In the genomic region with DNA sequence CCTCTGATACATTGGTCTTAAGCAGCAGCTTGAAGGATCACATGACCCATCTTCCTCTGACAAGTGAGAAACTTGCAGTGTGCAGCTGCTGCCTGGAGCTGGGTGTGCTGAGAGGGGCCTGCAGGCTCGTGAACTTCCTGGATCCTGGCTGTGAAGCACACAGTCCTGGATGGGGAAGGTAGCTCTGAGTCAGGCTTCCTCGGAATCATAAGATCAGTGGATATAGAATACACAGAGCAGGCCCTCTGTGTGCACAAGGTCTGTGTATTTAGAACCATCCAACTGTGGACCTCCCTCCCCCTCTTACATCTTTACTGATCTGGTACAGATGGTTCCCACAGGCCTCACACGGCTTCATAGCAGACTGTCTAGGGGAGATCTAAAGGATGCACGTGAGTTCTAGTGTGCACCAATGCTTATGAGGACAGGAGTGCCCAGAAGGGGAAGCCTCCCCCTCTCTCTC, we compare ENCODE assay signal across 8 mouse cellular contexts.
DNase-seq lines count a peak whose midpoint lies in the region; ATAC-seq and TF ChIP-seq lines count a peak whose summit lies in the region.

No protein-coding gene starts in this region.

- H3K9me3 ChIP-seq in hindbrain, embryonic 11.5 days (ENCODE audit: control insufficient read depth, low read length): no peaks in the 10 kb centered on the region
- no peaks in the 10 kb centered on the region for H3K9me3 ChIP-seq in midbrain, postnatal 0 days (ENCODE audit: low read length)

- no peak overlapping the region for H3K4me2 ChIP-seq in hindbrain, embryonic 11.5 days (replicated peaks; ENCODE audit: low read depth, low read length)
- no peak overlapping the region for H3K4me2 ChIP-seq in midbrain, postnatal 0 days (ENCODE audit: low read depth, low read length, poor library complexity, severe bottlenecking)

- peak overlapping the region; percentile 74 for H3K27ac ChIP-seq in hindbrain, embryonic 11.5 days (ENCODE audit: low read depth, low read length)
- H3K27ac ChIP-seq in midbrain, postnatal 0 days (ENCODE audit: low read depth, low read length): no peak overlapping the region

- peak; percentile 84 for ATAC-seq in frontal cortex, adult (ENCODE audit: low TSS enrichment)
- ATAC-seq in hindbrain, embryonic 11.5 days (ENCODE audit: low FRiP score): peak; percentile 53
- 0 out of 2 replicates have a peak, but pooled peaks have one; percentile 54 for ATAC-seq in midbrain, postnatal 0 days (ENCODE audit: low FRiP score)

- no peaks in the 10 kb centered on the region for H3K36me3 ChIP-seq in hindbrain, embryonic 11.5 days (ENCODE audit: control insufficient read depth, insufficient read depth, low read length)
- no peaks in the 10 kb centered on the region for H3K36me3 ChIP-seq in midbrain, postnatal 0 days (ENCODE audit: insufficient read depth, low read length)

- 21% methylated on average over 4 of the region's 4 CpGs for WGBS in hindbrain, embryonic 11.5 days
- WGBS in midbrain, postnatal 0 days: 7% methylated on average over 4 of the region's 4 CpGs

- H3K4me3 ChIP-seq in hindbrain, embryonic 11.5 days (ENCODE audit: low read depth, low read length): no peak overlapping the region
- H3K4me3 ChIP-seq in midbrain, postnatal 0 days (ENCODE audit: low read depth, low read length): no peak overlapping the region

- no peak for TF ChIP-seq CTCF in midbrain, postnatal 0 days (IDR thresholded peaks at IDR 0.05)

- no peak overlapping the region for H3K9ac ChIP-seq in hindbrain, embryonic 11.5 days (ENCODE audit: low read depth, low read length)
- H3K9ac ChIP-seq in midbrain, postnatal 0 days (replicated peaks; ENCODE audit: low read length, poor library complexity, severe bottlenecking): 0 out of 2 replicates have a peak overlapping the region, but pooled peaks have one; percentile 8

- peaks cover 17% of the 10 kb centered on the region for H3K4me1 ChIP-seq in hindbrain, embryonic 11.5 days (replicated peaks; ENCODE audit: control insufficient read depth, insufficient read depth, low read length)
- no peaks in the 10 kb centered on the region for H3K4me1 ChIP-seq in midbrain, postnatal 0 days (ENCODE audit: insufficient read depth, low read length)

- intact Hi-C loops in gastrocnemius, postnatal 36 days (cut with DNase I): no loop called here

- no peaks in the 10 kb centered on the region; the same call in 1 of the 2 replicates for H3K27me3 ChIP-seq in hindbrain, embryonic 11.5 days (ENCODE audit: control insufficient read depth, insufficient read depth, low read length)
- no peaks in the 10 kb centered on the region for H3K27me3 ChIP-seq in midbrain, postnatal 0 days (ENCODE audit: insufficient read depth, low read length)

- DNase-seq in frontal cortex, postnatal 10 days (ENCODE audit: low spot score in 2 of 2): no peak
- peak; percentile 5 for DNase-seq in A20 (ENCODE audit: low read depth, low spot score)
- no peak for DNase-seq in hindbrain, embryonic 11.5 days (ENCODE audit: low spot score)
- DNase-seq in midbrain, postnatal 0 days (ENCODE audit: low spot score): peak; percentile 40
- DNase-seq in gastrocnemius, postnatal 36 days: no peak
- no peak for DNase-seq in spleen, postnatal 4 days (ENCODE audit: low spot score in 2 of 2)
- no peak for DNase-seq in adrenal gland, postnatal 14 days

Comparison
In these comparisons a context has a peak if more than half of its experiments do, and no peak if none do; other contexts are left out.
1. DNase-seq: peak in A20 (single experiment) and midbrain, postnatal 0 days (single experiment); none in frontal cortex, postnatal 10 days (0 of 2), hindbrain, embryonic 11.5 days (single experiment), gastrocnemius, postnatal 36 days (0 of 2), spleen, postnatal 4 days (0 of 2) and adrenal gland, postnatal 14 days (single experiment).
2. Peak in every context shown above with its lines, with median percentiles within 50 percentile points of each other: ATAC-seq.